In the genomic region with DNA sequence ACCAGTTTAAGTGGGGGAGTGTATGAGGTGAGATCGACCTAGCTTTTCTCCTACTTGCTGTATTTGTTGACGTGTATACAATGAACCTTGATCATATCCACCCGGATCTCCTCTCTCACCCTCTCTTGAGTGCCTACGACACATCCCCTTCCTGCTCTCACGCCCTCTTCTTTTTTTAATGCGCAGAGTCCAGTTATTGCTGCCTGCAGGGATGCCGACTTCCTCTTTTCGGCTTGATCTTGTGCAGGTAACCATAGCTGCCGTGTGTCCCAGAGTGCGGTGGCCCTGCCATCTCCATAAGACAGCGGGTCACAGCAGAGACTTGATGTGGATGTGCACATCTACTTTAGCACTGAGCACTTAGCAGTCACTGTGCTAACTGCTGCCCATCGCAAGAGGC, we compare ENCODE assay signal across 29 mouse cellular contexts. TPM values are rescaled to one million over a fixed set of nuclear protein-coding genes. Genes with fewer than 3 reads are reported as not detected.
DNase-seq lines count a peak whose midpoint lies in the region; ATAC-seq lines count a peak whose summit lies in the region.
"Had no signal": no experiment of that assay in that cellular context is flagged by ENCODE, and none has a peak within 500 bp of the region (broad histone marks: within the 10 kb centered on the region; RNA-seq: fewer than 3 reads in every experiment).

No protein-coding gene starts in this region.

- H3K4me3 ChIP-seq in heart, embryonic 12.5 days, result no peak overlapping the region
- H3K4me3 ChIP-seq in hindbrain, embryonic 11.5 days (ENCODE audit: low read depth, low read length), result no peak overlapping the region
- H3K4me3 ChIP-seq: embryonic facial prominence, embryonic 13.5 days; forebrain, embryonic 10.5 days; forebrain, embryonic 15.5 days; heart, adult 2 months; heart, embryonic 15.5 days; left cerebral cortex, adult 2 months; limb, embryonic 13.5 days; midbrain, embryonic 13.5 days had no signal

- ATAC-seq in heart, embryonic 12.5 days (ENCODE audit: insufficient number of reproducible peaks, low FRiP score), result no peak
- ATAC-seq in hematopoietic stem cell, adult 5-6 weeks (replicated peaks in 1 of 2; ENCODE audit: insufficient read depth in 1 of 2, low FRiP score in 2 of 2, low TSS enrichment in 1 of 2, low read depth in 1 of 2, poor library complexity in 2 of 2, severe bottlenecking in 2 of 2), result peak; percentile 82
- ATAC-seq in neutrophil, adult 5-6 weeks (ENCODE audit: extremely low read depth, insufficient number of reproducible peaks, low FRiP score, poor library complexity, severe bottlenecking), result peak; percentile 36; the same call in 1 of the 2 replicates
- no peak for ATAC-seq in hindbrain, embryonic 11.5 days (ENCODE audit: low FRiP score)
- ATAC-seq in CD4-positive, CD25-positive, alpha-beta regulatory T cell, adult 4 months, result no peak
- ATAC-seq: forebrain, embryonic 15.5 days; hindbrain, embryonic 16.5 days; midbrain, embryonic 13.5 days had no signal

- no peak overlapping the region for H3K27ac ChIP-seq in heart, embryonic 12.5 days (ENCODE audit: poor library complexity, severe bottlenecking)
- H3K27ac ChIP-seq in hindbrain, embryonic 11.5 days (ENCODE audit: low read depth, low read length), result no peak overlapping the region
- H3K27ac ChIP-seq: embryonic facial prominence, embryonic 13.5 days; forebrain, embryonic 10.5 days; forebrain, embryonic 15.5 days; heart, adult 2 months; kidney, postnatal 0 days; left cerebral cortex, adult 2 months; limb, embryonic 13.5 days; midbrain, embryonic 13.5 days had no signal

- no peak overlapping the region for H3K4me2 ChIP-seq in heart, embryonic 12.5 days
- no peak overlapping the region for H3K4me2 ChIP-seq in hindbrain, embryonic 11.5 days (replicated peaks; ENCODE audit: low read depth, low read length)
- H3K4me2 ChIP-seq: embryonic facial prominence, embryonic 13.5 days; forebrain, embryonic 15.5 days; heart, embryonic 15.5 days; limb, embryonic 13.5 days; liver, embryonic 11.5 days; midbrain, embryonic 13.5 days had no signal

- peaks cover 11% of the 10 kb centered on the region for H3K4me1 ChIP-seq in heart, embryonic 12.5 days (replicated peaks)
- no peaks in the 10 kb centered on the region for H3K4me1 ChIP-seq in hindbrain, embryonic 11.5 days (replicated peaks; ENCODE audit: control insufficient read depth, insufficient read depth, low read length)
- H3K4me1 ChIP-seq: embryonic facial prominence, embryonic 13.5 days; forebrain, embryonic 10.5 days; forebrain, embryonic 15.5 days; limb, embryonic 13.5 days; midbrain, embryonic 13.5 days had no signal

- 86% methylated on average over 12 of the region's 12 CpGs for WGBS in heart, embryonic 12.5 days
- WGBS in hindbrain, embryonic 11.5 days, result 94% methylated on average over 12 of the region's 12 CpGs

- H3K9ac ChIP-seq in heart, embryonic 12.5 days, result no peak overlapping the region
- H3K9ac ChIP-seq in hindbrain, embryonic 11.5 days (ENCODE audit: low read depth, low read length), result no peak overlapping the region
- H3K9ac ChIP-seq: embryonic facial prominence, embryonic 13.5 days; forebrain, embryonic 15.5 days; heart, embryonic 15.5 days; limb, embryonic 13.5 days; midbrain, embryonic 13.5 days had no signal

- H3K9me3 ChIP-seq in heart, embryonic 12.5 days (replicated peaks), result no peaks in the 10 kb centered on the region
- no peaks in the 10 kb centered on the region for H3K9me3 ChIP-seq in hindbrain, embryonic 11.5 days (ENCODE audit: control insufficient read depth, low read length)
- H3K9me3 ChIP-seq: embryonic facial prominence, embryonic 13.5 days; forebrain, embryonic 10.5 days; forebrain, embryonic 15.5 days; heart, embryonic 15.5 days; limb, embryonic 13.5 days; midbrain, embryonic 13.5 days had no signal

- H3K27me3 ChIP-seq in heart, embryonic 12.5 days (replicated peaks), result no peaks in the 10 kb centered on the region
- no peaks in the 10 kb centered on the region for H3K27me3 ChIP-seq in hindbrain, embryonic 11.5 days (ENCODE audit: control insufficient read depth, insufficient read depth, low read length)
- H3K27me3 ChIP-seq: embryonic facial prominence, embryonic 13.5 days; forebrain, embryonic 15.5 days; heart, embryonic 15.5 days; limb, embryonic 13.5 days; midbrain, embryonic 13.5 days had no signal

- DNase-seq in heart, adult 11 months, result peak; percentile 62
- DNase-seq in CD4-positive helper T cell, adult 2 months (ENCODE audit: low read depth, low spot score), result peak; percentile 13
- no peak for DNase-seq in hindbrain, embryonic 11.5 days (ENCODE audit: low spot score)
- no peak for DNase-seq in right cerebral cortex, postnatal 25 days
- DNase-seq: cerebellum, adult 8-10 months; cerebellum, postnatal 25 days; embryo, embryonic 11 days; gastrocnemius, postnatal 25 days; heart, adult 2 months; kidney, adult 18-20 months; lung, postnatal 36 days; retina, postnatal 1 day; right cerebral cortex, postnatal 14 days; thymus, adult 2 months; thymus, postnatal 36 days had no signal

- peaks cover 13% of the 10 kb centered on the region for H3K36me3 ChIP-seq in heart, embryonic 12.5 days
- H3K36me3 ChIP-seq in hindbrain, embryonic 11.5 days (ENCODE audit: control insufficient read depth, insufficient read depth, low read length), result no peaks in the 10 kb centered on the region
- H3K36me3 ChIP-seq: forebrain, embryonic 15.5 days had no signal

RNA-seq across cellular contexts. Expression of gene Gm10638, which starts 46.0 kb away (rescaled TPM):
- 4.9 and 5.0 TPM in 2 replicates for polyA plus RNA-seq in heart, embryonic 12.5 days (2016; fragmentation: Nextera tagmentation; extraction: Ambion mirVana)
- not detected in 2 replicates for total RNA-seq in hematopoietic stem cell, adult 5-6 weeks (2017)
- 1.4 TPM in 1 of 2 replicates, not detected in the other for total RNA-seq in neutrophil, adult 5-6 weeks (2017)
- polyA plus RNA-seq in hindbrain, embryonic 11.5 days (2014; fragmentation: Nextera tagmentation; extraction: Ambion mirVana), result 5.9 and 6.3 TPM in 2 replicates
- polyA plus RNA-seq in CD4-positive, CD25-positive, alpha-beta regulatory T cell, adult 4 months (2017; shearing (Covaris generic)), result not detected

RNA-seq across cellular contexts. Expression of gene Siah1a, which starts 46.3 kb away (rescaled TPM):
- polyA plus RNA-seq in heart, embryonic 12.5 days (2016; fragmentation: Nextera tagmentation; extraction: Ambion mirVana), result 38.3 and 40.0 TPM in 2 replicates
- 32.5 and 48.3 TPM in 2 replicates for total RNA-seq in hematopoietic stem cell, adult 5-6 weeks (2017)
- total RNA-seq in neutrophil, adult 5-6 weeks (2017), result 37.5 and 43.6 TPM in 2 replicates
- 78.8 and 82.9 TPM in 2 replicates for polyA plus RNA-seq in hindbrain, embryonic 11.5 days (2014; fragmentation: Nextera tagmentation; extraction: Ambion mirVana)
- polyA plus RNA-seq in CD4-positive, CD25-positive, alpha-beta regulatory T cell, adult 4 months (2017; shearing (Covaris generic)), result 1 to 10 TPM; 4.8 to 7.9 TPM

Comparison
In these comparisons a context has a peak if more than half of its experiments do, and no peak if none do; other contexts are left out.
1. DNase-seq: peak in heart, adult 11 months (single experiment) and CD4-positive helper T cell, adult 2 months (single experiment); none in hindbrain, embryonic 11.5 days (single experiment) and right cerebral cortex, postnatal 25 days (single experiment).
2. ATAC-seq: peak in hematopoietic stem cell, adult 5-6 weeks (2 of 2) and neutrophil, adult 5-6 weeks (single experiment); none in heart, embryonic 12.5 days (single experiment), hindbrain, embryonic 11.5 days (single experiment) and CD4-positive, CD25-positive, alpha-beta regulatory T cell, adult 4 months (single experiment).